Mouse (Mus musculus) testis, postnatal 14 days (tissue): ENCODE results near the gene Grin3b.
A peak's percentile ranks its signal among the peaks of the same experiment; 100 is the strongest.

Experiments used
- DNase-seq: peaks from one replicate; pipeline ENCODE4 v3.0.0; 2021; ENCODE audit warnings: low spot score

The Grin3b gene

DNA sequence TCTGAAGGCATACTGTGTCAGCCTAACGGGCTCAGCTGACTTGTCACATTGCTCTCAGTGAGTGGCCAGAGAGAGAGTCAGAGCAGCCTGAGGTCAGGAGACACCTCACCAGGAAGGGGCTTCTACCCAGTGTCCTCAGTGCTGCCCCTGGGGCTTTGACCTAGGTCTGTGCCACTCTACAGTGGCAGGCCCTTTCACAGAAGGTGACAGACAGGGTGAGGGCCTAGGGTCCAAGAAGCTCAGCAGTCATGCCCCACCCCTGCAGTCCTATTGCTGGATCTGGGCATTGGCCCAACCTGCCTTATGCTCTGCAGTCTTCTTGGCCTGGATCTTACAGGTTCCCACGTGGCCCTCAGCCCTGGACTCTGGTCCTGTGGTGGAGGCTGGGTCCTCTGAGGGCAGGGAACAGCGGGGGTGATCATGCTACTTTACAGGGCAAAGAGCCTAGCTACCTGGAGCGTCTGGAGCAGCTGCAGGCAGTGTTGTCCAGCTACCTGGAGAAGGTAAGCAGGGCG lies 3.6 kb upstream of the Grin3b start:
- DNase-seq: no peak

DNA sequence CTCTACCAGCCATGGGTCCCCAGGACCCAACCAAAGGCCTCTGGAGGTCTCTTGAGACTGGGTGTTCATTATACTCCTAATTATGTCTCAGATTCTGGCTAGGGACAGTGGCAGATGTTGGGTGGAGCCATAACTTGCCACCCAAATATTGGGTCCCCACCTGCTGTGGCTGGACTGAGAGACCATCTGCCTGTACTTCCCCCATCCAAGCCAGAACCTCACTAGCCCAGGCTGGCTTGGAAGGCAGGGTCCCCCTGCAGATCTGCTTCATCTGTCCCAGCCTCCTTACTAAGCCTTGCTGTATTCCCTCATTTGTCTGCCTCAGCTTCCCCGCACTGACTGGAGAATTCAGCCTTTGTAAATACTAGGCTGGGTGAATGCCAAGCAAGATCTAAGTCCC lies 2.3 kb upstream of the Grin3b start:
- no peak for DNase-seq

DNA sequence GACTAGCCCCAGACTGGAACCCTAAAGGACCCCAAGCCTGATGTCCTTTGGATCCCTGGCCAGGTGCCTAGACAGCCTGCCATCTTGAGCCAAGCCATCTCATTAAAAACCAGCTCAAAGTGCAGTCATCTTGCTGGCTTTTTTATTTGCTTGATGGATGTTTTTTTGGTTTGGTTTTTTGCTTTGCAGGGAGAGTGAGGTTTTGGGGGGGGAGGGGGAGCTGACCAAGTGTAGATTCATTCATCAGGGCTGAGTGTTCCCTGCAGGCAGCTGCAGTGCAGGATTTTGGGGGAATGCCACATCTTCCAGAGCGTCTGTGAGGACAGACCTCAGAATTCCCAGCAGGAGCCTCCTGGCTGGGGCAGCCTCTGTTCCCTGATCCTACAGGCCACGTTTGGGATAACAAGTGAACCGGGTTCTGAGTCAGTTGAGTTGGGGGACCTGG lies 1.4 kb upstream of the Grin3b start:
- no peak for DNase-seq

DNA sequence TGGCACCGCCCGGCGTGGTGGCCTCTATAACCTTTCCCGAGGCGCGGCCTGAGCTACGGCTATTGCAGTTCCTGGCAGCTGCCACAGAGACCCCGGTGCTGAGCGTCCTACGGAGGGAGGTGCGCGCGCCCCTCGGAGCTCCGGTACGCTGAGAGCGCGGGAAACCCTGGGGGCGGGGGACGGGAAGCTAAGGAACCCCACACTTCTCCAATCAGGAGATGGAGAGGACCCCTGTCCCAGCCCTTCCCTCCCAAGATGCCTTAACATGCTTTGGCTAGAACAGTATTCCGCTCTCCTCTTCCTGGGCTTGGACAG lies 625 bp downstream of the Grin3b start:
- no peak for DNase-seq

DNA sequence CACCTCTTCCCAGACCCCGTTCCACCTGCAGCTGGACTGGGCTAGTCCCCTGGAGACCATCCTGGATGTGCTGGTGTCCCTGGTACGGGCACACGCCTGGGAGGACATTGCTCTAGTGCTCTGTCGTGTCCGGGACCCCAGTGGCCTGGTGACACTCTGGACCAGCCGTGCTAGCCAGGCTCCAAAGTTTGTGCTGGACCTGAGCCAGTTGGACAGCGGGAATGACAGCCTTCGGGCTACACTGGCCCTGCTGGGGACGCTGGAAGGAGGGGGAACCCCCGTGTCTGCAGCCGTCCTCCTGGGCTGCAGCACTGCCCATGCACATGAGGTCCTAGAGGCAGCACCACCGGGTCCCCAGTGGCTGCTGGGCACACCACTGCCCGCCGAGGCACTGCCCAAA lies 2.3 kb downstream of the Grin3b start:
- no peak for DNase-seq

DNA sequence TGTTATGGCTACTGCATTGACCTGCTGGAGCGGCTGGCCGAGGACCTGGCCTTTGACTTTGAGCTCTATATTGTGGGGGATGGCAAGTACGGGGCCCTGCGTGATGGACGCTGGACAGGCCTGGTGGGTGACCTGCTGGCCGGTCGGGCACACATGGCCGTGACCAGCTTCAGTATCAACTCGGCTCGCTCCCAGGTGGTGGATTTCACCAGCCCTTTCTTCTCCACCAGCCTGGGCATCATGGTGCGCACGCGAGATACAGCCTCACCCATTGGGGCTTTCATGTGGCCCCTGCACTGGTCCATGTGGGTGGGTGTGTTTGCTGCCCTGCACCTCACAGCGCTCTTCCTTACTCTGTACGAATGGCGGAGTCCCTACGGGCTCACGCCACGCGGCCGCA lies 3.6 kb downstream of the Grin3b start:
- DNase-seq: no peak

DNA sequence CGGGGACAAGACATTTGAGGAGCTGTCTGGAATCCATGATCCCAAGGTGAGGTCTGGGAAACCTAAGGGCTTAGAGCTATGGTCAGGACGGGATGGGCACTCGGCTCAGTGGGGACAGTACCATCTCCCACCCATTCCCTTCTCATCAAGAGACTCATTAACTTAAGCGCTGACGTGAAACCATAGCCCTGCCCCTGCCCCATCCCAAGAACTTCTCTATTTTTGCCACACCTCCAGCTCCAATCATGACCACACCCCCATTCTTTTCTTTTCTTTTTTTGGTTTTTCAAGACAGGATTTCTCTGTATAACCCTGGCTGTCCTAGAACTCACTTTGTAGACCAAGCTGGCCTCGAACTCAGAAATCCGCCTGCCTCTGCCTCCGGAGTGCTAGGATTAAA lies 4.2 kb downstream of the Grin3b start:
- DNase-seq: no peak

DNA sequence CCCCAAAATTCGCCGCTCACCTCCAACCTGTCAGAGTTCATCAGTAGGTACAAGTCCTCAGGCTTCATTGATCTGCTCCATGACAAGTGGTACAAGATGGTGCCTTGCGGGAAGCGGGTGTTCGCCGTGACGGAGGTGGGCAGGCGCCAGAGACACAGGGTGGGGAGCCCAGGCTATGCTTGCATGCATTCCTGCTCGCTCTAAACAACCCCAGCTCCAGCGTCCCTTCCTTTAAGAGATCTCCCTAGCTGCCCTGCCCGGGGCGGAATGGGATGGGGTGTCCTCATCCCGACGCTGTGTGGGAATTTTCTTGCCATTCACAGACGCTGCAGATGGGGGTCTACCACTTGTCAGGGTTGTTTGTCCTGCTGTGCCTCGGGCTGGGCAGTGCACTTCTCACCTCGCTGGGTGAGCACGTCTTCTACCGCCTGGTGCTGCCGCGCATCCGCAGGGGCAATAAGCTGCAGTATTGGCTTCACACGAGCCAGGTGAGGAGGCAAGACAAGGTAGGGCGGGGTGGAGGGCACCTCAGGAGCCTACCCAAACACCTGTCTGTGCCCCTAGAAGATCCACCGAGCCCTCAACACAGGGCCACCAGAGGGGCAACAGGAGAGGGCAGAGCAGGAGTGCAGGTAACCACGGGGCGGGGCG lies 5.7 kb downstream of the Grin3b start:
- DNase-seq: no peak

DNA sequence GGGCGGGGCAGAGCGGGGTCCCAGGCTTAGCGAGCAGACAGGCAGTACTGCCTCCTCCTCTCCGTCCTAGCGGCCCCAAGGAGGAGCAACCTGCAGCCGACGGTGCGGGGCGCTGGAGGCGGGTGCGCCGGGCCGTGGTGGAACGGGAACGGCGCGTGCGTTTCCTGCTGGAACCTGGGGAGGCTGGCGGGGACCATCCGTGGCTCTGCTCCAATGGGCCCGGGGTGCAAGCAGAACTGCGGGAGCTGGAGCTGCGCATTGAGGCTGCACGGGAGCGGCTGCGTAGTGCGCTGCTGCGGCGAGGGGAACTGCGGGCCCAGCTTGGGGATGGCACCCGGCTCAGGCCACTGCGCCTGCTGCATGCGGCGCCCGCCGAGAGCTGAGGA lies 6.2 kb downstream of the Grin3b start:
- no peak for DNase-seq

DNA sequence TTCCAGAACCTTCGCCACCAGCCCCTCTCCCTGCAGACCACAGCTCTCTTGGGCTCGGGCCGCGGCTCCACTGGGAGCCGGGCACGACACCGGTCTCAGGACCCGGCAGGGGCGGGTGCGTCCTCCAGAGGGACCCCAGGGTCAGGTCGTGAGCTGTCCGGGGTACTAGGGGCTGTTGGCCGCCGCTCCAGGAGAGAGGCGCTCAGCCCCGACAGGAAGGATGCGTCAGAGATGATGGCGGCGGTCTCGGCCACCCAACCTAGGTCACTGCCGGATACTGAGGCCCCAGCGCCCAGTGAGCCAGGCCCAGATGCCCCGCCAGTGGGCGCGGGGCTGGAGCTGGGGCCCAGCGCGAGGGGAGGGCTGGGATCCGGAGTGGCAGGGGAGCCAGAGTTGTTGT lies 6.8 kb downstream of the Grin3b start:
- DNase-seq: no peak

DNA sequence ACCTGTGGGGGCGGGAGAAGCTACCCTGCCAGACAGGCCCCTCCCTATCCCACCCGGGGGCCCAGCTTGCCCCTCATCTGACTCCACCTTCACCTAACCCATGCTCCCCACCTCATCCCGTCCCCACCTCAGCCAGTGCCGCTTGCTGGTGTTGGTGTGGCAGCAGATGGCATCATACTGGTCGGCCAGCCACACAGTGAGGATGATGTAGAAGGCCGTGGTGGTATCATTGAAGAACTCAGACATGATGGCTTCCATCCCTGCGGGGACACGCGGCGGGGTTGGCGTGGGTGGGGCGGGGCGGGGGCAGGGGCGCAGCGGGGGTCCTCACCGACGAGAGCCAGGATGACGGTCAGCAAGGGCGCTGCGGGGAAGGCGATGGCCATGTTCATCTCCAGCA lies 7.5 kb downstream of the Grin3b start:
- DNase-seq: no peak

DNA sequence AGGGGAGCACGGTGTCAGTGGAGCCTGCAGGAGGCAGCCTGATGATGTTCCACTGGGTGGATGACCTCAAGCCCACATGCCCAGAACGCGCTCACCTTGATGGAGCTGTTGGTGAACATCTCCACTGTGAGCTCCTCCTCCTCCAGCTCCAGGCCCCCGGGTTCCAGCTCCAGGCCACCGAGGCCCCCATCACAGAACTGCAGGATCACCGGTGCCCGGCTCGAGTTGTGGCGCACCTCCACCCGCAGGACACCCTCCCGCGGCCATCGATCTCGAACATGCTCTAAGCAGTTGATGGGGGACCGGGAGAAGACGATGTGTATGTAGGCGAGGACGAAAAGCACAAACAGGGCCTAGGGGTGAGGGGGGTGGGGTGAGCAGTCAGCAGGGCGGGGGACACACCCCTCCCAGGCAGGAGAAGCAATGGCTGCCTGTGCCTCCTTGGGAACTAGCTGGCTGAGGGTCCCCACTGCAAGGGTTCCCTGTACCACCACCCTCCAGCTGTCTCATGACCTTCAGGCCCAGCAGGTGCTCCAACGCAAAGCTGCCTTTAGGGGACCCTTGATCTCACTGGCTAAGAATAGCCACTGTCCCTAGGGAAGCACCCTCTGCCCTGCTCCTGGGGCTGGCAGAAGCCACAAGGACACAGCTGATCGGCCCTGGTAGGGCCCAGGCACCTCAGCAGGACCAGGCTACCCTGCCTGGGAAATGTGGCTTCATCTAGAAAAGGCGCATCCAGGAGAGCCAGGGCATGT lies 9.1 kb downstream of the Grin3b start:
- DNase-seq: no peak

DNA sequence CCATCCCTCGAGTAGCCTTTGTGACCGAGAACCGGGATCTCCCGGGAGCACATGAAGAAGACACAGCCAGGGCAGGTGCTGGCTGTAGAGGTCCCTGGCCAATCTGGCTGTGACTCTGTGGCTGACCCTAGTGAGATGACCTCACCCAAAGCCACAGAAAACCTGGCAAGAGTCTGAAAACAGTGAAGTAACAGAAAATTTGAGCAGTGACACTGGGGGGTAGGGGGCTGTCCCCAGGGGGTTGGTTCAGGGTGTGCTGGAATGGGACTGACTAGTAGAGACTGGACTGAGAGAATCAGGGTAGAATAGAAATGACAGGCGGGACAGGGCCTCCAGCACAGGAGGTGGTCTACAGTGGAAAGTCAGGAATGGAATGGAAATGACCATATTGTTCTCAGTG lies 12.7 kb downstream of the Grin3b start:
- no peak for DNase-seq

DNA sequence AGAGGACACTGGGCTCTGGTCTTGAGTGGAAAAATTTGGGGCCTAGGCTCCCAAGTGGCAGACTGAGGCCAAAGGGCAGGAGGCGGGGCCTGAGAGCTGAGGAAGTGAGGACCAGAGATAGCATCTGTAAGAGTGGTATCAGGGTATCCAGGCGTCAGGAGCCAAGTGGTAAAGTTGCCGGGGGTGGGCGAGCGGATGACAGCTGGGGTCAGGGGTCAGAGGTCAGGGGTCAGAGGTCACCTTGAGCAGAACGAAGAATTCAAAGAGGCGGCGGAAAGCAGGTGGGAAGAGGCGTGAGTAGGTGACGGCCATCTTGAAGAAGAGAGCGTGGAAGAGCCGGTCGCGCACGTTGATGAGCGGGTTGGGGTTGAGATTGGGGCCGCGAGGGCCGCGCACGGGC lies 13.2 kb downstream of the Grin3b start:
- peak; percentile 77 for DNase-seq

DNA sequence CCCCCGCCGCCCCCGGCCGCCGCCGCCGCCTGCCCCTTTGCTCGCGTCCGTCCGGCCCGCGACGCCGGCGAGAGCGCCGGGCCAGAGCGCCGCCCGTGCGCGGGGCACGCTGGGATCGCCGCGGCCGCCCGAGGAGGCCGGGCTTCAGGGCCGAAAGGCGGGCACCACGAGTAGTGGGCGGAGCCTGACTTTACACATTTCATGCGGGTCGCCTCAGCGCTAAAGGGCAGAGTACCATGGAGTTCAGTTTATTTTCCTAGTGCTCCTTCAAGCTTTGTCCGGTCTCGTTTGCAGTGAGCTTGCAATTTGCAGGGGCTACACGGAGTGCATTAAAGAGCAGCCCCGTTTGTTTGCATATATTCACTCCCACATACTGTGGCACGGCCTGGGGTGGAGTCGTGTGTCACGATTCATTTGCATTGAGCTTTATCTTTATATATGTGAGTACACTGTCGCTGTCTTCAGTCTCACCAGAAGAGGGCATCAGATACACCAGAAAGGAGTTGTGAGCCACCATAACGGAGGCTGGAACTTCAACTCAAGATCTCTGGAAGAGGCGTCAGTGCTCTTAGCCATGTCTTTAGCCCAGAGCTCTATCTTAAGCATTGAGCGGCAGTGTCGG lies 13.8 kb downstream of the Grin3b start, which contains the start of gene Tmem259:
Gene Tmem259 (minus strand): TSS at position 136 of the 622 bp plus-strand sequence.
- peak; percentile 89 for DNase-seq

DNA sequence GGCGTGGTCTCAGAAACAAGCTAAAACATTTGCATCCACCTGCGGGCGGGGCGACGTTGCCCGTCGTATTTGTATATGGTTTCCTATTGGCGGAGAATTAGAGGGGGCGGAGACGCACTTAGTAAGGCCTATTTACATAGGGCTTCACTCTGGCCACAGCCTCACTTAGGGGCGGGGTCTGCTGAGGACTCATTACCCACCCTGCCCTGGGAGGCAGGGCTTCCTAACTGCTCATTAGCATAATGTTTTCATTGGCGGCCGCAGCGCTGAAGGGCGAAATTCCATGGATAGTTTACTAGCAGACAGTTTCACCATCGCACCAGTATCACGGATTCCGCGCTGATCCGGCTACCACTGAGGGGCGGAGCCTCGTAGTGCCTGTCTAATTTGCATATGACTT lies 14.4 kb downstream of the Grin3b start:
- peak; percentile 98 for DNase-seq

DNA sequence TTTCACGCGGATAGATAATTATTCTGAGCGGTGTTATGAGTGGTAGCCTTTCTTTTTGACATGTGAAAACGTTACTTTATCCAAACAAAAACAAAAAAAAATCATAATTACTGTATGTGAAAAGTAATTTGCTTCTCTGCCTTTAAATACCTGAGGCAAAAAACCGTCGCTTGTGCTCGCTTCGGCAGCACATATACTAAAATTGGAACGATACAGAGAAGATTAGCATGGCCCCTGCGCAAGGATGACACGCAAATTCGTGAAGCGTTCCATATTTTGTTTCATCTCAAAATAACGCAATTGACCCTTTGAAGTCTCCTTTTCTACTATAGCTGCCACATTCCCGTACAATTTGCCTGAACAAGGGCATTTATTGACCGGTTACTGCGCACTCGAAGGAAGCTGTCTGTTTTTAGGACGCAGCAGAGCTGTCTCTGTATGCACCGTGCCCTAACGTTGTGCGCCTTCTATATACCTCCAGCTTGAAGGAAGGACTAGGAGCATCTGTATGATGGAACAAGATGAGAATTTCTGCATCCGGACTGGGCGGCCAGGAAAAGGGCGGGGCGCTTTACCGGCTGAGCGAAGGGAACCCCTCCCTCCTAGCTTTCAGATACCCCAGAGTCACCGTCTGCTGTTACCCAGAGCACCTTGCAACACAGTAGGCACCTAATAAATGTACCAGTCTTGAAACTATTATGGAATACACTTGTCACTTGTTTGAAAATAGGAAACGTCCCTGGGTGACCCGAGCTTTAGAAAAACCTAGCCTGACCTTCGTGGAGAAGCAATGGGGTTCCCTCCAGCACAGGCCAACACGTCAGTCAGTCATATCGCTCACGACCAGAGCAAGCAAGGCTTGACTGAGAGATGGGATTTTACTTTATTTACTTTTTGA lies 15.1 kb downstream of the Grin3b start:
- DNase-seq: no peak

DNA sequence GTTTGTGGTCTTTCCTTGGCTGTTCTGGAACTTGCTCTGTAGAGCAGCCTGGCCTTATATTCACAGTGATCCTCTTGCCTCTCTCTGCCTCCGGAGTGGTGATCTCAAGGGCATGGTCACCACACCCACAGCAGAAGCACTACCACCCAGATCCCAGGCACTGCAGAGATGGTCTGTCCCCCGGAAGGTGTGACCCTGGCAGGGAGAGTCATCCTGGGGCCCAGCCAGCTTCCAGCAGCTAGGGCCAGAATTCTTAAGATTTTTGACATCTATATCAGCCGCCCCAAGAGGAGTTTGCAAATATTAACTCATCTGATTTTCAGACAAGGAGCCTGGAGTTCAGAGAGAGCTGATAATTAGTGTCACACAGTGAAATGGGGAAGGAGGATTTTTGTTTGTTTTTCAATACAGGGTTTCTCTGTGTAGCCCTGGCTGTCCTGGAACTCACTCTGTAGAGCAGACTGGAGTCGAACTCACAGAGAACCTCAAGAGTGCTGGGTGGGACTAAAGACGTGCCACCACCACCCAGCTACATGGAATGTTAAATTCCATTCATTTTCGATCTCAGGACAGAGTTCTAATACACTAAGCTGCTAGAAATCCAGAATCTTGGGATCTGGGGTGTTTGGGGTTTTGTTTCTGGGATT lies 15.8 kb downstream of the Grin3b start:
- DNase-seq: no peak

DNA sequence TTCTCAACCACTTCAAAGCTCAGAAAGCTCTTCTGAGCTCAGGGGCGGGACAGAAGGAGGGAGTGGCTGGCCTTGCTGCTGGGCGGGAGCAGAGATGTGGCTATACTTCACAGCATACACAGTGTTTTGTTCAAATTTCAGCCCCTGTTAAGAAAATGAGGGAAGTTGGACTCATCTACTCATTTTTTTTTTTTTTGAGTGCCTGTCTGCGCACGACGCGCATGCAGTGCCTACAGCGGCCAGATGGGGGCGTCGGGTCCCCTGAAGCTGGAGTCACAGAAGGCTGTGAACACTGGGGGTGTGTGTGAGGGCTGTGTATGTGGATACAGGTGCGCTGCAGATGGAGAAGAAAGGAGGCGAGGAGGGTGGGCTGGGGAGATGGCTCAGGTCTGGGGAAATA lies 16.4 kb downstream of the Grin3b start:
- peak; percentile 83 for DNase-seq

DNA sequence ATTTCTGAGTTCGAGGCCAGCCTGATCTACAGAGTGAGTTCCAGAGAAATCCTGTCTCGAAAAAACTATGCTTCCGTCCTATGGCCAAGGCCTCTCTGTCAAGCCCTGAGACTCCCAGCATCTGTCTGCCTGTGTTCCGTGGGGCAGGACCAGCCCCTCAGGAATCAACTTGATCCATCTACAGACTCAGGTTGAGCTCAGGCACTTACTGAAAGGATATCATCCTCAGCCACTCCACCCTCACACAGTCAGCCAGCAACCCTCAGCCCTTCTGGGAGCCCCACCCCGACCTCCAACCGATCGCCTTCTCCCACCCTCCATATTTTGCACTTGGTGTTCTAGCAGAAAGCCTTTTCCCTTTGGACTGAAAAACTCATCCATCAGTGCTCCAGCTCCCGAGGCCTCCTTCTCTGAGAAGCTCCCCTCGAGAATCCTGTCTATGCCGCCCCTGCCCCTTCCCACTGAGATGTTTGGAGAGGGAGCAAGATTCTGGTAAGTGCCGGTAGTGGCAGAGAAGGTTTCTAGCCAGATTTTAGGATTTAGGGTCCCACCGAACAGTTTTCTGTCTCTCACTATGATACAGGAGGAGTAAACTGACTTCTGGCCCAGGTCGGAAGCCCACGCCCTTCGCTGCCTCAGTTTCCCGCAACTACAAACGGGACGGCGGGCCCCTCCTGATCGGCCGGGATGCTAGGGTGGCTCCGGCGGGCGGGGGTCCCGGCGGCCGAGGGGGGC lies 17.4 kb downstream of the Grin3b start:
- DNase-seq: no peak
